Mouse (Mus musculus): ENCODE measurements around the gene Gas7. TPM values are rescaled to one million over a fixed set of nuclear protein-coding genes. Genes with fewer than 3 reads are reported as not detected.
A peak's percentile ranks its signal among the peaks of the same experiment; 100 is the strongest.

Gas7 gene
- 11.6 and 14.4 TPM in 2 replicates for polyA plus RNA-seq (2012; rRNA removed)

- TF ChIP-seq POLR2A (IDR thresholded peaks at IDR 0.05; ENCODE audit: control insufficient read depth, low read depth, low read length) = no peak
- no peak for TF ChIP-seq CTCF (IDR thresholded peaks at IDR 0.05; ENCODE audit: control insufficient read depth, insufficient read depth, insufficient replicate concordance, low read depth, low read length)
- no peak within 1 kb of the TSS for H3K27ac ChIP-seq (ENCODE audit: control insufficient read depth, insufficient read depth, low read depth, low read length)
- peaks cover 14% of the 10 kb centered on the region for H3K4me1 ChIP-seq (ENCODE audit: control insufficient read depth, insufficient read depth, low read length)
- H3K27me3 ChIP-seq (ENCODE audit: control insufficient read depth, insufficient read depth, low read length) = no peaks in the 10 kb centered on the region; the same call in 1 of the 2 replicates
- peak within 1 kb of the TSS; percentile 69 for H3K4me3 ChIP-seq (ENCODE audit: control insufficient read depth, low read depth, low read length)
- no peaks in the 10 kb centered on the region for H3K36me3 ChIP-seq (ENCODE audit: control insufficient read depth, insufficient read depth, low read length)
Observed at GRCm38 (mm10) chr11:67454874-67455526, at the start of gene Gas7. Gene Gas7, plus strand, starts transcription at chr11:67455437.

GRCm38 (mm10) chr11:67414346-67414940 lies 40.8 kb upstream of the Gas7 start:
- Histone ChIP-seq H3K4me1 (ENCODE audit: control insufficient read depth, insufficient read depth, low read length) (no peaks in the 10 kb centered on the region), H3K27me3 (ENCODE audit: control insufficient read depth, insufficient read depth, low read length) (no peaks in the 10 kb centered on the region), H3K4me3 (ENCODE audit: control insufficient read depth, low read depth, low read length) (no peak overlapping the region), H3K27ac (ENCODE audit: control insufficient read depth, insufficient read depth, low read depth, low read length) (no peak overlapping the region), H3K36me3 (ENCODE audit: control insufficient read depth, insufficient read depth, low read length) (no peaks in the 10 kb centered on the region)
- no peak for TF ChIP-seq POLR2A (IDR thresholded peaks at IDR 0.05; ENCODE audit: control insufficient read depth, low read depth, low read length)
- no peak for TF ChIP-seq CTCF (IDR thresholded peaks at IDR 0.05; ENCODE audit: control insufficient read depth, insufficient read depth, insufficient replicate concordance, low read depth, low read length)

GRCm38 (mm10) chr11:67423575-67423974 lies 31.7 kb upstream of the Gas7 start:
- Histone ChIP-seq H3K4me1 (ENCODE audit: control insufficient read depth, insufficient read depth, low read length) (no peaks in the 10 kb centered on the region), H3K27ac (ENCODE audit: control insufficient read depth, insufficient read depth, low read depth, low read length) (no peak overlapping the region), H3K4me3 (ENCODE audit: control insufficient read depth, low read depth, low read length) (no peak overlapping the region), H3K36me3 (ENCODE audit: control insufficient read depth, insufficient read depth, low read length) (no peaks in the 10 kb centered on the region), H3K27me3 (ENCODE audit: control insufficient read depth, insufficient read depth, low read length) (no peaks in the 10 kb centered on the region)
- no peak for TF ChIP-seq POLR2A (IDR thresholded peaks at IDR 0.05; ENCODE audit: control insufficient read depth, low read depth, low read length)
- no peak for TF ChIP-seq CTCF (IDR thresholded peaks at IDR 0.05; ENCODE audit: control insufficient read depth, insufficient read depth, insufficient replicate concordance, low read depth, low read length)

GRCm38 (mm10) chr11:67428196-67428595 lies 27.0 kb upstream of the Gas7 start:
- no peak overlapping the region for H3K27ac ChIP-seq (ENCODE audit: control insufficient read depth, insufficient read depth, low read depth, low read length)
- no peaks in the 10 kb centered on the region for H3K36me3 ChIP-seq (ENCODE audit: control insufficient read depth, insufficient read depth, low read length)
- peaks cover 3% of the 10 kb centered on the region; the same call in 1 of the 2 replicates for H3K4me1 ChIP-seq (ENCODE audit: control insufficient read depth, insufficient read depth, low read length)
- TF ChIP-seq CTCF (IDR thresholded peaks at IDR 0.05; ENCODE audit: control insufficient read depth, insufficient read depth, insufficient replicate concordance, low read depth, low read length) (peak; percentile 65; the same call in 1 of the 2 replicates), POLR2A (IDR thresholded peaks at IDR 0.05; ENCODE audit: control insufficient read depth, low read depth, low read length) (no peak)
- no peaks in the 10 kb centered on the region for H3K27me3 ChIP-seq (ENCODE audit: control insufficient read depth, insufficient read depth, low read length)
- no peak overlapping the region for H3K4me3 ChIP-seq (ENCODE audit: control insufficient read depth, low read depth, low read length)

GRCm38 (mm10) chr11:67429836-67430235 lies 25.4 kb upstream of the Gas7 start:
- Histone ChIP-seq H3K4me1 (ENCODE audit: control insufficient read depth, insufficient read depth, low read length) (peaks cover 3% of the 10 kb centered on the region; the same call in 1 of the 2 replicates), H3K27me3 (ENCODE audit: control insufficient read depth, insufficient read depth, low read length) (no peaks in the 10 kb centered on the region), H3K27ac (ENCODE audit: control insufficient read depth, insufficient read depth, low read depth, low read length) (no peak overlapping the region), H3K36me3 (ENCODE audit: control insufficient read depth, insufficient read depth, low read length) (no peaks in the 10 kb centered on the region), H3K4me3 (ENCODE audit: control insufficient read depth, low read depth, low read length) (no peak overlapping the region)
- no peak for TF ChIP-seq CTCF (IDR thresholded peaks at IDR 0.05; ENCODE audit: control insufficient read depth, insufficient read depth, insufficient replicate concordance, low read depth, low read length)
- no peak for TF ChIP-seq POLR2A (IDR thresholded peaks at IDR 0.05; ENCODE audit: control insufficient read depth, low read depth, low read length)

- Histone ChIP-seq H3K27ac (ENCODE audit: control insufficient read depth, insufficient read depth, low read depth, low read length) (no peak overlapping the region), H3K4me3 (ENCODE audit: control insufficient read depth, low read depth, low read length) (no peak overlapping the region), H3K4me1 (ENCODE audit: control insufficient read depth, insufficient read depth, low read length) (peaks cover 3% of the 10 kb centered on the region; the same call in 1 of the 2 replicates), H3K36me3 (ENCODE audit: control insufficient read depth, insufficient read depth, low read length) (no peaks in the 10 kb centered on the region), H3K27me3 (ENCODE audit: control insufficient read depth, insufficient read depth, low read length) (no peaks in the 10 kb centered on the region)
- TF ChIP-seq CTCF (IDR thresholded peaks at IDR 0.05; ENCODE audit: control insufficient read depth, insufficient read depth, insufficient replicate concordance, low read depth, low read length) (no peak), POLR2A (IDR thresholded peaks at IDR 0.05; ENCODE audit: control insufficient read depth, low read depth, low read length) (no peak)
Observed at GRCm38 (mm10) chr11:67431116-67431645, 24.1 kb upstream of the Gas7 start.

GRCm38 (mm10) chr11:67431864-67432263 lies 23.4 kb upstream of the Gas7 start:
- H3K36me3 ChIP-seq (ENCODE audit: control insufficient read depth, insufficient read depth, low read length) = no peaks in the 10 kb centered on the region

More at GRCm38 (mm10) chr11:67431864-67432263, 23.4 kb upstream of the Gas7 start:
- H3K4me1 ChIP-seq (ENCODE audit: control insufficient read depth, insufficient read depth, low read length) = peaks cover 3% of the 10 kb centered on the region; the same call in 1 of the 2 replicates
- no peak overlapping the region for H3K27ac ChIP-seq (ENCODE audit: control insufficient read depth, insufficient read depth, low read depth, low read length)
- H3K27me3 ChIP-seq (ENCODE audit: control insufficient read depth, insufficient read depth, low read length) = no peaks in the 10 kb centered on the region
- TF ChIP-seq POLR2A (IDR thresholded peaks at IDR 0.05; ENCODE audit: control insufficient read depth, low read depth, low read length) (no peak), CTCF (IDR thresholded peaks at IDR 0.05; ENCODE audit: control insufficient read depth, insufficient read depth, insufficient replicate concordance, low read depth, low read length) (peak; percentile 70; the same call in 1 of the 2 replicates)
- no peak overlapping the region for H3K4me3 ChIP-seq (ENCODE audit: control insufficient read depth, low read depth, low read length)
